Mouse (Mus musculus): Measurements from ENCODE around the gene Mthfd2l.

Mthfd2l gene

GRCm38 (mm10) chr5:91048397-91048796 lies 117.5 kb downstream of the Mthfd2l start:
- no peak for DNase-seq (ENCODE audit: low read depth, low spot score)
